Mouse (Mus musculus) midbrain, embryonic 16.5 days (tissue): ENCODE data around the gene Spesp1. TPM values are rescaled to one million over a fixed set of nuclear protein-coding genes. Genes with fewer than 3 reads are reported as not detected.
A peak's percentile ranks its signal among the peaks of the same experiment; 100 is the strongest.

Experiments
- ATAC-seq: fragments of 200-750 bp; cut with Nextera tagmentation; 2 replicates; pipeline ENCODE4 v1.8.0; 2017; ENCODE audit warnings: moderate TSS enrichment
- H3K27ac ChIP-seq: fragments of 300-500 bp; sonication (generic); 2 replicates; pipeline ENCODE4 v1.5.1; 2014; ENCODE audit warnings: mild to moderate bottlenecking, low read length, mixed read lengths
- H3K27me3 ChIP-seq: fragments of 300-500 bp; sonication (generic); 2 replicates; pipeline ENCODE4 v1.6.1; 2014; ENCODE audit warnings: low read depth, low read length, mixed read lengths; ENCODE audit not compliant: control insufficient read depth, insufficient read depth
- H3K36me3 ChIP-seq: fragments of 300-500 bp; sonication (generic); 2 replicates; pipeline ENCODE4 v1.6.1; 2014; ENCODE audit warnings: mild to moderate bottlenecking, low read length, moderate library complexity, mixed read lengths; ENCODE audit not compliant: control insufficient read depth, insufficient read depth
- H3K4me1 ChIP-seq: fragments of 300-500 bp; sonication (generic); 2 replicates; pipeline ENCODE4 v1.6.1; 2014; ENCODE audit warnings: mild to moderate bottlenecking, low read length, mixed read lengths; ENCODE audit not compliant: control insufficient read depth, insufficient read depth
- H3K4me2 ChIP-seq: fragments of 300-500 bp; sonication (generic); 2 replicates; pipeline ENCODE4 v1.6.1; 2014; ENCODE audit warnings: mild to moderate bottlenecking, low read length, mixed read lengths
- H3K4me3 ChIP-seq: fragments of 300-500 bp; sonication (generic); 2 replicates; pipeline ENCODE4 v1.5.1; 2014; ENCODE audit warnings: low read depth, mild to moderate bottlenecking, low read length, moderate library complexity, mixed read lengths
- H3K9ac ChIP-seq: fragments of 300-500 bp; sonication (generic); 2 replicates; pipeline ENCODE4 v1.6.1; 2014; ENCODE audit warnings: low read depth, low read length, mixed read lengths
- H3K9me3 ChIP-seq: fragments of 300-500 bp; sonication (generic); replicated peaks from 2 replicates; pipeline ENCODE4 v1.6.1; 2014; ENCODE audit warnings: mild to moderate bottlenecking, low read length, mixed read lengths; ENCODE audit not compliant: control insufficient read depth, poor library complexity, severe bottlenecking
- WGBS: fragments of 180-500 bp; shearing (Covaris S2); extraction: QIAGEN DNeasy Blood & Tissue Kit; methylation state at CpG from one replicate; pipeline ENCODE4 v1.1.7; 2014; 5-methylcytosine and 5-hydroxymethylcytosine counted together
- microRNA-seq: library from miRNA; unstranded; fragments of <30 nt; microRNA quantifications from one replicate; pipeline ENCODE4, GENCODE M21; 2017
- polyA plus RNA-seq: library from polyadenylated mRNA; unstranded; fragments of >200 nt; fragmentation: Nextera tagmentation; extraction: Ambion mirVana; gene quantifications from 2 replicates; pipeline ENCODE4 v1.2.1, GENCODE M21; 2015

Gene Spesp1
- polyA plus RNA-seq, 1 experiment from 2014 or later: not detected

DNA sequence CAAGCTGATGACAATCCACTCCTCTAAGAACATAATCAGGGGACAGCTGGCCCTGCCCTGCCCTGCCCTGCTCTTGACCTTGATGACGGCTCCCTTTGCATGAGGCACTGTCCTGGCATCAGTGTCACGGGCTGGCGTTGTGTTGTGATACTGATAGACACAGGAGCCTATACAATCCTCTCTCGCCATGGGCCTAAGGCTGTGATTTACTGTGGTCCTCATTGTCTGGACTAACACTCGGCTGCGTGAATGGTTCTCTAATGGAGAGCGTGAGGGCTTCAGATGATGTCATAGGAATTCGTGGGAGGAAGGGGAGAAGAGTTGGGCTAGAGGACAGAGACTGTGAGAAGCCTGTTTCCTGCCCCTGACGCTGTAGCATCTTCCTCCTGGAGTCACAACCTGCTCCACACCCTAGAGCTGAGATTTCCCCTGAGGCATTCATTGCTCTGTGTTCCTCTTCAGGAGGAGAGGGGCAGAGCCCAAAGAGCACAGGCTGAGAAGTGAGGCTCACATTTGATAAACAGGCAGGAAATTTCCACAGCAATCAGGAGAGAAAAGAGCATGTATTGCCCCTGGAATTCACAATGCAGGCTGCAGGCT, 44.5 kb downstream of the Spesp1 start:
- Histone ChIP-seq H3K4me3 (no peak overlapping the region), H3K4me1 (peaks cover 3% of the 10 kb centered on the region; the same call in 1 of the 2 replicates), H3K36me3 (no peaks in the 10 kb centered on the region), H3K4me2 (no peak overlapping the region), H3K27ac (peak overlapping the region; percentile 23; the same call in 1 of the 2 replicates), H3K27me3 (no peaks in the 10 kb centered on the region), H3K9ac (peak overlapping the region; percentile 41; the same call in 1 of the 2 replicates), H3K9me3 (no peaks in the 10 kb centered on the region)
- WGBS: 61% methylated on average over 9 of the region's 9 CpGs
- ATAC-seq: no peak

DNA sequence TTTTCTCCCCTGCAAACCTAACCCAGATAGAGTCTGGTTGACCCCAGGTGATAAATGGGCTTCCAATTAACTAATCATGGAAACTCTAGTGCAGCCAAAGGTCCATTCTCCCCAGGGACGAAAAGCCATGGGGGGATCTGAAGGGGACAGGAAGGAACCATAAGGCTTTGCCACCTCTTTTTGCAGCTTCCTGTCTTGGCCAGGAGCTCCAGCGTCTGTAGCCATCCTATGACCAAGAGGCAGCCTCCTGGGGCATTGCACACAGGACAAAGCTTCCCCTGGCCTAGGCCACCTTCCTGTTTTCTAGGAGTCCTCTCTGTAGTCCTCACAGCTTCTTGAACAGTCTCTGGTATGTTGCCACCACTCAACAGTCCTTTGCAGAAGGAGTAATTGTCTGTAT, 46.5 kb downstream of the Spesp1 start:
- Histone ChIP-seq H3K9ac (no peak overlapping the region), H3K9me3 (no peaks in the 10 kb centered on the region), H3K36me3 (no peaks in the 10 kb centered on the region), H3K27ac (no peak overlapping the region), H3K4me1 (peaks cover 3% of the 10 kb centered on the region; the same call in 1 of the 2 replicates), H3K27me3 (no peaks in the 10 kb centered on the region), H3K4me3 (no peak overlapping the region), H3K4me2 (no peak overlapping the region)
- no peak for ATAC-seq
- WGBS: 95% methylated on average over 2 of the region's 2 CpGs

DNA sequence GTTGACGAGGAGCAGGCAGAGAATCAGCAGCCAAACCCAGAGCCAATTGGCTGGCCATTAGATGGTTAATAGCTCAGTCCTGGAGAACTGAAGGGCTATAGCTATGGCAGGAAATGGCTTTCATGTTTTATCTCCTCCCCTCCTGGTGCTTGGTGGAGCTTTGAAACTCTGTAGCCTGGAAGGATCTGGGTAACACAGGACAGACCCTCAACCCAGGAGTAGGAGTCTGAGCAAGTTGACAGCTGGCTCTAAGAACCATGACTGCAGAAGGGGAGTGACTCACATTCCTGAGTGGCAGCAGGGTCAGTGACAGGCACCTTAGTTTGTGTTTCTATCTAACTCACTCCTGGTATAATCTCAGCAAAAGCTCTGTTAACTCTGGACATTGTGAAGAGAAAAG, 49.4 kb downstream of the Spesp1 start:
- Histone ChIP-seq H3K4me3 (no peak overlapping the region), H3K9me3 (no peaks in the 10 kb centered on the region), H3K27ac (no peak overlapping the region), H3K4me1 (0 out of 2 replicates have a peak, but pooled peaks cover 2% of the 10 kb centered on the region), H3K4me2 (no peak overlapping the region), H3K36me3 (no peaks in the 10 kb centered on the region), H3K27me3 (no peaks in the 10 kb centered on the region), H3K9ac (no peak overlapping the region)
- ATAC-seq: no peak
- WGBS: 32% methylated on average over 1 of the region's 1 CpGs

- Histone ChIP-seq H3K4me2 (no peak overlapping the region), H3K4me1 (no peaks in the 10 kb centered on the region), H3K27ac (no peak overlapping the region), H3K4me3 (no peak overlapping the region), H3K9ac (no peak overlapping the region), H3K27me3 (no peaks in the 10 kb centered on the region), H3K36me3 (no peaks in the 10 kb centered on the region), H3K9me3 (no peaks in the 10 kb centered on the region)
- WGBS: 79% methylated on average over 3 of the region's 3 CpGs
- ATAC-seq: no peak
Measured at GRCm38 (mm10) chr9:62231046-62231445, 51.0 kb downstream of the Spesp1 start.

GRCm38 (mm10) chr9:62229985-62230384, 52.0 kb downstream of the Spesp1 start:
- H3K9ac ChIP-seq: no peak overlapping the region
- H3K27me3 ChIP-seq: no peaks in the 10 kb centered on the region
- H3K27ac ChIP-seq: no peak overlapping the region
- H3K36me3 ChIP-seq: no peaks in the 10 kb centered on the region
- no peaks in the 10 kb centered on the region for H3K9me3 ChIP-seq
- H3K4me2 ChIP-seq: no peak overlapping the region
- ATAC-seq: no peak
- H3K4me1 ChIP-seq: no peaks in the 10 kb centered on the region
- H3K4me3 ChIP-seq: no peak overlapping the region
- 84% methylated on average over 2 of the region's 2 CpGs for WGBS

GRCm38 (mm10) chr9:62222481-62222880, 59.5 kb downstream of the Spesp1 start:
- H3K4me2 ChIP-seq: no peak overlapping the region
- 13% methylated on average over 10 of the region's 10 CpGs for WGBS
- no peaks in the 10 kb centered on the region for H3K27me3 ChIP-seq
- no peak for ATAC-seq
- no peaks in the 10 kb centered on the region for H3K36me3 ChIP-seq
- no peaks in the 10 kb centered on the region for H3K4me1 ChIP-seq
- H3K9ac ChIP-seq: no peak overlapping the region
- no peak overlapping the region for H3K4me3 ChIP-seq
- no peak overlapping the region for H3K27ac ChIP-seq
- no peaks in the 10 kb centered on the region for H3K9me3 ChIP-seq

GRCm38 (mm10) chr9:62222029-62222428, 60.0 kb downstream of the Spesp1 start:
- Histone ChIP-seq H3K4me1 (no peaks in the 10 kb centered on the region), H3K4me3 (no peak overlapping the region), H3K27ac (no peak overlapping the region), H3K9me3 (no peaks in the 10 kb centered on the region), H3K9ac (no peak overlapping the region), H3K27me3 (no peaks in the 10 kb centered on the region), H3K36me3 (no peaks in the 10 kb centered on the region), H3K4me2 (no peak overlapping the region)
- 90% methylated on average over 2 of the region's 2 CpGs for WGBS
- ATAC-seq: no peak

Small RNA genes within 50 kb of the gene (microRNA-seq; reads per million reads assigned to microRNA genes)
- not detected for gene Gm25603

Other genes with a start within 250 kb of the Spesp1 start
- gene Glce, start 159.6 kb downstream of the Spesp1 start, polyA plus RNA-seq: 21.0 and 22.1 TPM in 2 replicates
- 107 and 117 TPM in 2 replicates for gene Anp32a, start 59.1 kb upstream of the Spesp1 start, polyA plus RNA-seq